Mouse (Mus musculus): Measurements from ENCODE around the gene Hc. TPM values are rescaled to one million over a fixed set of nuclear protein-coding genes. Genes with fewer than 3 reads are reported as not detected.

The Hc gene
- polyA plus RNA-seq (2014; fragmentation: Nextera tagmentation; extraction: Ambion mirVana): not detected in 2 replicates

DNA sequence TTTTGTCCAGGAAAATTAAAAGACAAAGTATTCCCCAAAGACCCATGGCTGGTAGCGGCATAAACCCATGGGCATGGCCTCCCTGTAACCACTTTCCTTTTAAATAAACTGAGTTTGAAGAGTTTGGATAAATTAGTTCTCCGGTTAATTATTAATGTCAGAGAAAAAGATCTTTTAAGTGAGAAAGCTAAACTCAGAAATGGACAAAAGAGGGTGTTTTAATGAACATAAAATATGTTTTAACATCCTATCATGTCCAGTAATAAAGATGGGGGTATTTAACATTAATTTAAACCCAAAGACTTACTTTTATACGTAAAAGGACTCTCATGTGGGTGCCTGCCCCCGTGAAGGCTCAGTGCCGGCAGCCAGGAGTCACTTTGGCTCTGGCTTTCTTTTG lies at the start of gene Hc:
TSS of gene Hc (minus strand) at position 101 of the 400 bp plus-strand sequence.
- Histone ChIP-seq H3K9me3 (ENCODE audit: control insufficient read depth, low read length) (no peaks in the 10 kb centered on the region), H3K9ac (ENCODE audit: low read depth, low read length) (no peak within 1 kb of the TSS), H3K4me1 (ENCODE audit: control insufficient read depth, insufficient read depth, low read length) (no peaks in the 10 kb centered on the region), H3K4me3 (ENCODE audit: low read depth, low read length) (no peak within 1 kb of the TSS), H3K4me2 (ENCODE audit: low read depth, low read length) (no peak within 1 kb of the TSS), H3K27ac (replicated peaks; ENCODE audit: low read depth, low read length) (no peak within 1 kb of the TSS), H3K36me3 (ENCODE audit: control insufficient read depth, insufficient read depth, low read length) (no peaks in the 10 kb centered on the region), H3K27me3 (replicated peaks; ENCODE audit: control insufficient read depth, insufficient read depth, low read length) (no peaks in the 10 kb centered on the region)
- ATAC-seq (ENCODE audit: low read depth) (no peak), DNase-seq (ENCODE audit: low spot score) (no peak)
- whole genome bisulfite sequencing: 87% methylated on average over 5 of the region's 5 CpGs

DNA sequence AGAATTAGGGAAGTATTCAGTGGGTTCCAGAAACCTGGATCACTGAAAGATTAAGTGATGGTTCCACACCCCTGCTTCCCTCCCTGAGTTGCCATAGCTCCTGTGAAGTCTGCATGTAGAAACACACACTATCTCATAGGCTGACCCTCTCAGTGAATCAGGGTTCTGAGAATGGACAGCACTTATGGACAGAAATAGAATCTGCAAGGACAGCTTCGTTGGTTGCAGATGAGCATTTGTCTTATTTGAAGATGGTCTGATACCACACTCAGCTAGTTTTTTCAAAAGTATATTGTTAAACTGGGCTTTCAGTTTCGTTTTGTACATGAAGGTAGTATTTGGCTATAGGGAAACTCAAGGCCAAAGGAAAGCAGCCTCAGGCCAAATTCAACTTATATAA lies 49.3 kb upstream of the Hc start:
- Histone ChIP-seq H3K4me3 (ENCODE audit: low read depth, low read length) (no peak overlapping the region), H3K9me3 (ENCODE audit: control insufficient read depth, low read length) (no peaks in the 10 kb centered on the region), H3K9ac (ENCODE audit: low read depth, low read length) (no peak overlapping the region), H3K27ac (replicated peaks; ENCODE audit: low read depth, low read length) (no peak overlapping the region), H3K36me3 (ENCODE audit: control insufficient read depth, insufficient read depth, low read length) (no peaks in the 10 kb centered on the region), H3K4me2 (ENCODE audit: low read depth, low read length) (no peak overlapping the region), H3K4me1 (ENCODE audit: control insufficient read depth, insufficient read depth, low read length) (no peaks in the 10 kb centered on the region), H3K27me3 (replicated peaks; ENCODE audit: control insufficient read depth, insufficient read depth, low read length) (no peaks in the 10 kb centered on the region)
- ATAC-seq (ENCODE audit: low read depth) (no peak), DNase-seq (ENCODE audit: low spot score) (no peak)
- WGBS: 75% methylated on average over 2 of the region's 2 CpGs

DNA sequence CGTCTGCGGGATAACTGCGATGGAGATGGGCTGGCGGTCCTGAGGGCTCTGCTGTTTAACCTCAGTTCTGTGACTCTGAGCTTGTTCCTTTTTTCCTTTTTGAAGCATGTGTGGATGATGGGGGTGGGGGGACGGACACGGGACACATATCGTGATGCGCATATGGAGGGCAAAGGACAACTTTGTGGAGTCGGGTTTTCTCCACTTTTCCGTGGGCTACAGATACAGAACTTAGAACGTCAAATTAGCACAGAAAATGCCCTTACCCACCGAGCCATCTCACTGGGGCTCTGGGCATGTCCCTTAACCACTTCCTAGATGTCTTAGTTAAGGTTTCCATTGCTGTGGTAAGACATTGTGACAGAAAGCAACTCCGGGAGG lies 48.7 kb upstream of the Hc start:
- peak overlapping the region; percentile 58 for H3K4me2 ChIP-seq (ENCODE audit: low read depth, low read length)
- H3K9ac ChIP-seq (ENCODE audit: low read depth, low read length): peak overlapping the region; percentile 64
- under 1% methylated on average over 13 of the region's 13 CpGs for WGBS
- ATAC-seq (ENCODE audit: low read depth) (no peak; the same call in 1 of the 2 replicates), DNase-seq (ENCODE audit: low spot score) (no peak)
- H3K27ac ChIP-seq (replicated peaks; ENCODE audit: low read depth, low read length): peak overlapping the region; percentile 71; the same call in 1 of the 2 replicates
- H3K36me3 ChIP-seq (ENCODE audit: control insufficient read depth, insufficient read depth, low read length): no peaks in the 10 kb centered on the region
- H3K4me3 ChIP-seq (ENCODE audit: low read depth, low read length): peak overlapping the region; percentile 58
- no peaks in the 10 kb centered on the region for H3K27me3 ChIP-seq (replicated peaks; ENCODE audit: control insufficient read depth, insufficient read depth, low read length)
- H3K4me1 ChIP-seq (ENCODE audit: control insufficient read depth, insufficient read depth, low read length): no peaks in the 10 kb centered on the region
- H3K9me3 ChIP-seq (ENCODE audit: control insufficient read depth, low read length): no peaks in the 10 kb centered on the region

DNA sequence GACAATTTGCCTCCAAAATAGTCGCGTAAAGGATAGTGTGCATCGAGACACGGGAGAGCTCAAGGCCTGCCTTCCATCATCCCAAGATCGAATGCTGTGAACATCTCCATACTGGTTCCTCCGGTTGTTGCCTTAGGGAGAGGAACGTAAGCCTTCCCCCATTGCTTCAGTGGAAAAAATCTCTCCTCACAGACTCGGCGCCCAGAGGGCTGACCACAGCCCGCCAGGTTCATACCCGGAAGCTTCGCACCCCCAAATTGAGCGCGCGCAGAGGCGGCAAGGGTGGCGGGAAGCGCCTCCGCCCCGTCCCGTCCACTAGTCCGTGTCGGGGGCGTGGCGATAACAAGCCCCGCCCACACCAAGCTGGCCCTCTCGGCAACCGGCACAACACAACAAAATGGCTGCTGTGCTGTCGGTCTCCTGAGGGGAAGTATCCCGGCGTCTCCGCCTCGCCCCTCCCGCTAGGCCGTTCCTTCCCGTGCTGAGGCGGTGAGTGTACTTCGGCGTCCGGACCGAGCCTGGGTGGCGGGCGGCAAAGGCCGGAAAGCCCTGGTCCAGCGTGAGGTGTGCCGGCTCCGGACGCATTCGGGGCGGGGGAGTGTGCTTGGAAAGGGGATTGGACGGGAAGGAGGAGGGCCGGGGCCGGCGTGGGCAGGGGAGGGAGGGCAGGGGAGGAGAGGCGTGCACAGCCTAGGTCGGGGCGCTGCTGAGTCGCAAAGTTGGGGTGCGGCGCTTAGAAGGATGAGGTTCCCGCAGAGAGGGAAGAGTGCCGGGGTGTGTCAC lies 48.1 kb upstream of the Hc start, which contains the start of gene Cntrl:
TSS of gene Cntrl (plus strand) at position 352 of the 783 bp plus-strand sequence.
- no peaks in the 10 kb centered on the region for H3K9me3 ChIP-seq (ENCODE audit: control insufficient read depth, low read length)
- no peaks in the 10 kb centered on the region for H3K36me3 ChIP-seq (ENCODE audit: control insufficient read depth, insufficient read depth, low read length)
- H3K4me3 ChIP-seq (ENCODE audit: low read depth, low read length): peak within 1 kb of the TSS; percentile 58
- H3K9ac ChIP-seq (ENCODE audit: low read depth, low read length): peak within 1 kb of the TSS; percentile 64
- H3K4me1 ChIP-seq (ENCODE audit: control insufficient read depth, insufficient read depth, low read length): no peaks in the 10 kb centered on the region
- peak within 1 kb of the TSS; percentile 71 for H3K27ac ChIP-seq (replicated peaks; ENCODE audit: low read depth, low read length)
- WGBS: under 1% methylated on average over 56 of the region's 62 CpGs
- DNase-seq (ENCODE audit: low spot score) (peak; percentile 95), ATAC-seq (ENCODE audit: low read depth) (peak; percentile 97)
- peak within 1 kb of the TSS; percentile 58 for H3K4me2 ChIP-seq (ENCODE audit: low read depth, low read length)
- no peaks in the 10 kb centered on the region for H3K27me3 ChIP-seq (replicated peaks; ENCODE audit: control insufficient read depth, insufficient read depth, low read length)

DNA sequence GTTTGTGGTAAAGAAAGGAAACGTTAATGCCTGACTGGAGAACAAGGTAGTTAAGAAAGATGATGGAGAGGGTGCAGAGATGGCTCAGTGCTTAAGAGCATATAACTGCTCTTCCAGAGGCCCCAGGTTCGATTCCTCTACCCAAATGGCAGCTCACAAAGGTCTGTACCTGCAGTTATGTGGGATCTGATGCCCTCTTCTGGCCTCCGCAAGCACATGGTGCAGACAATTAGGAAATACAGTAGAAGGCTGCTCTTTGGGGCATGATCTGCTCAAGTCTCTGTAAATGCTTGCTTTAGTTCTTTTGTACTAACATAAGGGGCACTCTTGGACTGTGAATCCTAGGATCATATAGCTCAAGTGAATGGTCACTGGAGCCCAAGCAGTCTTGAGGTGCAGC lies 47.5 kb upstream of the Hc start:
- Histone ChIP-seq H3K9me3 (ENCODE audit: control insufficient read depth, low read length) (no peaks in the 10 kb centered on the region), H3K4me3 (ENCODE audit: low read depth, low read length) (peak overlapping the region; percentile 58), H3K27ac (replicated peaks; ENCODE audit: low read depth, low read length) (peak overlapping the region; percentile 71; the same call in 1 of the 2 replicates), H3K9ac (ENCODE audit: low read depth, low read length) (peak overlapping the region; percentile 64), H3K4me2 (ENCODE audit: low read depth, low read length) (peak overlapping the region; percentile 58), H3K27me3 (replicated peaks; ENCODE audit: control insufficient read depth, insufficient read depth, low read length) (no peaks in the 10 kb centered on the region), H3K4me1 (ENCODE audit: control insufficient read depth, insufficient read depth, low read length) (no peaks in the 10 kb centered on the region), H3K36me3 (ENCODE audit: control insufficient read depth, insufficient read depth, low read length) (no peaks in the 10 kb centered on the region)
- WGBS: 26% methylated on average over 3 of the region's 3 CpGs
- peak; percentile 31 for ATAC-seq (ENCODE audit: low read depth)
- DNase-seq (ENCODE audit: low spot score): peak; percentile 73

DNA sequence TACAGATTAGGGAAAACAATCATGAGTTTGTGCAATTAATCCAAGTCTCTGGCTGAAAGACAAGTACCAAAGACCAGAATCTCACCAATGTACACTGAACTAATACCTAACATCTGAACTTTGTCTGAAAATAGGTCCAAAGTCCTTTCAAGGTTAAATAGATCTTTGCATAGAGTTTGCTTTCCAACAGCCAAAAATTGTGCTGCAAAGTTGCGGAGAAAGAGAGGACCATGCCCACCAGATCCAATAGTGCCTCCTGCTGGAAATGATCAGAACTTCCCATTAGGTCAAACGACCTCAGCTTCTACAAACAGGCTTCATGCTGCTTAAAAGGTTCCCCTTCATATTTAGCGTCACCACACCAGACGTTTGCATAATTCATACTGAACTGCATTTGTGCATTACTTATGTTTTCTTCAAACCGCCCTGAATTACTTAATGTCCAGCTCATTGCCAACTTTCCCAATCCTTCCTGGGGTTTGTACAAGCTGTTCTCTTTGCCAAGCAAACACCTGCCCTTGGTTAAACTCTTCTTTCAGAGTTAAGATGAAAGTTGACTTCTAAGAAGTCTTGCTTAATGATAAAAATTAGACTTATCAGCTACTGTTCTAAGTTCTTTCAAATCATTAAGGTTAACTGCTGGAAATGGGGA lies 46.9 kb upstream of the Hc start:
- 58% methylated on average over 5 of the region's 5 CpGs for WGBS

DNA sequence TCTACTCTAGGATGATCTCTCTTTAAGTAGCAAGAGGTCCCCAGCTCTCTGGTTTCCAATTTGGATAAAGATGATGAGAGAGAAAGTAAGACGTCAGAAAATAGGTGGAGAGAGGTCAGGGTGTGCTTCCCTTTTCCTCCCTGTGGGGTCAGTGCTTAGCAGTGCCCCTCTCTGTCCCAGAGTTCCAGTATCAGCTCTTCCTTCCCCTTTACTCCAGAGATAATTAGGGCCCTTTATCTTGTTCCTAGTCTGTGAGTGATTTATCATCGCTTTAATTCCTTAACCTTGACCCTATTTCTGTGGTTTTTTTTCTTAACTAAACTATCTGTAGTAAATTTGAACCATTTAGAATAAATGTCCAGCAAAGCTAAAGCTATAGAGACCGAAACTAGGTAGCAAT lies 43.6 kb upstream of the Hc start:
- WGBS: 58% methylated on average over 3 of the region's 3 CpGs
- ATAC-seq (ENCODE audit: low read depth): no peak
- H3K9ac ChIP-seq (ENCODE audit: low read depth, low read length): no peak overlapping the region

More for the DNA sequence above, 46.9 kb upstream of the Hc start:
- no peaks in the 10 kb centered on the region for H3K4me1 ChIP-seq (ENCODE audit: control insufficient read depth, insufficient read depth, low read length)
- H3K36me3 ChIP-seq (ENCODE audit: control insufficient read depth, insufficient read depth, low read length): no peaks in the 10 kb centered on the region
- no peak overlapping the region for H3K4me2 ChIP-seq (ENCODE audit: low read depth, low read length)
- no peak overlapping the region for H3K9ac ChIP-seq (ENCODE audit: low read depth, low read length)
- H3K27me3 ChIP-seq (replicated peaks; ENCODE audit: control insufficient read depth, insufficient read depth, low read length): no peaks in the 10 kb centered on the region
- ATAC-seq (ENCODE audit: low read depth): no peak
- no peak for DNase-seq (ENCODE audit: low spot score)
- no peak overlapping the region for H3K4me3 ChIP-seq (ENCODE audit: low read depth, low read length)
- H3K9me3 ChIP-seq (ENCODE audit: control insufficient read depth, low read length): no peaks in the 10 kb centered on the region
- no peak overlapping the region for H3K27ac ChIP-seq (replicated peaks; ENCODE audit: low read depth, low read length)

DNA sequence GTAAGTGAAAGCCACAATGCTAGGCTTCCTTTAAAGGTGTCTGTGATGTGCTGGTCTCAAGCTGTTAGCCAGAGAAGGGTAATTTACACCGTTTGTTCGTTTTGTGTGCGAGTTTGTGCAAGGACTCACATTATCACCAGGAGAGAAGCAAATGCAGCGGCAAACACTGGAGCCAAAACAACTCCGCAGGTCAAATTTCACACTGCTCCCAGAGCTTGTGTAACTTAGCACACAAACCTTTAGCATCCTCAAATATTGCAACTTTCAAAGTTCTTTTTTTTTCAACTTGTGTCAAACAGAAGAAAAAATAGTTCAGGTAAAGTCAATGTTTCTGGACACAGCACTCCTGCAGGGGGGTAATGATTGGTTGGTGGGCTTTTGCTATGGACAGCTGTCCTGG lies 42.3 kb upstream of the Hc start:
- H3K4me2 ChIP-seq (ENCODE audit: low read depth, low read length): no peak overlapping the region
- ATAC-seq (ENCODE audit: low read depth) (no peak), DNase-seq (ENCODE audit: low spot score) (no peak)
- H3K4me3 ChIP-seq (ENCODE audit: low read depth, low read length): no peak overlapping the region
- 74% methylated on average over 5 of the region's 5 CpGs for WGBS
- H3K9ac ChIP-seq (ENCODE audit: low read depth, low read length): no peak overlapping the region
- no peaks in the 10 kb centered on the region for H3K9me3 ChIP-seq (ENCODE audit: control insufficient read depth, low read length)
- no peaks in the 10 kb centered on the region for H3K4me1 ChIP-seq (ENCODE audit: control insufficient read depth, insufficient read depth, low read length)
- H3K27ac ChIP-seq (replicated peaks; ENCODE audit: low read depth, low read length): no peak overlapping the region
- H3K27me3 ChIP-seq (replicated peaks; ENCODE audit: control insufficient read depth, insufficient read depth, low read length): no peaks in the 10 kb centered on the region
- H3K36me3 ChIP-seq (ENCODE audit: control insufficient read depth, insufficient read depth, low read length): no peaks in the 10 kb centered on the region

More for the DNA sequence above, 43.6 kb upstream of the Hc start:
- Histone ChIP-seq H3K4me1 (ENCODE audit: control insufficient read depth, insufficient read depth, low read length) (no peaks in the 10 kb centered on the region), H3K27me3 (replicated peaks; ENCODE audit: control insufficient read depth, insufficient read depth, low read length) (no peaks in the 10 kb centered on the region), H3K4me2 (ENCODE audit: low read depth, low read length) (no peak overlapping the region), H3K9me3 (ENCODE audit: control insufficient read depth, low read length) (no peaks in the 10 kb centered on the region), H3K4me3 (ENCODE audit: low read depth, low read length) (no peak overlapping the region), H3K36me3 (ENCODE audit: control insufficient read depth, insufficient read depth, low read length) (no peaks in the 10 kb centered on the region), H3K27ac (replicated peaks; ENCODE audit: low read depth, low read length) (no peak overlapping the region)
- no peak for DNase-seq (ENCODE audit: low spot score)
